Mouse (Mus musculus) myocyte (in vitro differentiated cells): Measurements from ENCODE around the gene Gpm6b.

Experiments used
- MAX ChIP-seq: IDR thresholded peaks from one replicate; pipeline ENCODE4 v1.6.1; 2011; ENCODE audit warnings: low read depth, mild to moderate bottlenecking, control low read depth
- MYOD1 ChIP-seq, 3 experiments: IDR thresholded peaks; one replicate each; pipeline ENCODE4 v1.6.1; 2011; ENCODE audit warnings: control low read depth in 2 of 3, low read depth in 2 of 3, mild to moderate bottlenecking in 2 of 3, moderate library complexity in 1 of 3; ENCODE audit not compliant: insufficient read length in 2 of 3, control insufficient read depth in 1 of 3
- MYOG ChIP-seq, 3 experiments: IDR thresholded peaks; one replicate each; pipeline ENCODE4 v1.6.1; 2011; ENCODE audit warnings: control low read depth in 2 of 3, low read depth in 2 of 3, mild to moderate bottlenecking in 2 of 3; ENCODE audit not compliant: insufficient read length in 2 of 3, control insufficient read depth in 1 of 3, insufficient read depth in 1 of 3
- POLR2A ChIP-seq: IDR thresholded peaks from one replicate; pipeline ENCODE4 v1.6.1; 2011; ENCODE audit warnings: low read depth, mild to moderate bottlenecking, control low read depth, moderate library complexity; ENCODE audit not compliant: insufficient read length
- POLR2AphosphoS2 ChIP-seq: IDR thresholded peaks from one replicate; pipeline ENCODE4 v1.6.1; 2011; ENCODE audit warnings: low read depth, control low read depth; ENCODE audit not compliant: insufficient read length
- REST ChIP-seq: IDR thresholded peaks from one replicate; pipeline ENCODE4 v1.6.1; 2011; ENCODE audit warnings: mild to moderate bottlenecking, control low read depth, moderate library complexity; ENCODE audit not compliant: insufficient read depth, insufficient read length
- TCF12 ChIP-seq: IDR thresholded peaks from one replicate; pipeline ENCODE4 v1.6.1; 2011; ENCODE audit warnings: mild to moderate bottlenecking, control low read depth; ENCODE audit not compliant: poor library complexity, insufficient read depth, severe bottlenecking
- USF1 ChIP-seq: IDR thresholded peaks from one replicate; pipeline ENCODE4 v1.6.1; 2011; ENCODE audit warnings: low read depth, mild to moderate bottlenecking, control low read depth, moderate library complexity

DNA sequence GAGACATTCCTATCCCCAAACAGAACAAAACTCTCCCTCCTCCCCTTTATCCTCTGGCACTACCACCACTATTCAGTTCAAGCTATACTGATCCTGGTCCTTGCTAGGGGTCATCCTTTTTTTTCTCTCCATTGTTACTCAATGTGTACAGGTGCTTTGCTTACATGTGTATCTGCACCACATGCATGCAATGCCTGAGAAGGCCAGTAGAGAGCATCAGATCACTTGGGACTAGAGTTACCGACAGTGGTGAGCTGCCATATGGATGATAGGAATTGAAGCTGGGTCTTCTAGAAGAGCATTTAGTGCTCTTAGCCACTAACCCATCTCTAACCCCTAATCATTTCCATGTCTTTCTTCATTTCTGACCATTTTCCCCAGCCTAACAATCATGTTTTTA, 155.0 kb downstream of the Gpm6b start:
- no peak for TF ChIP-seq TCF12
- no peak for TF ChIP-seq POLR2A
- no peak for TF ChIP-seq MYOD1 (IDR thresholded peaks at IDR 0.05; ENCODE audit: control insufficient read depth in 1 of 3, insufficient read length in 2 of 3, low read depth in 2 of 3)
- TF ChIP-seq POLR2AphosphoS2, result no peak
- TF ChIP-seq USF1, result no peak
- no peak for TF ChIP-seq MAX
- no peak for TF ChIP-seq MYOG (IDR thresholded peaks at IDR 0.05; ENCODE audit: control insufficient read depth in 1 of 3, insufficient read depth in 1 of 3, insufficient read length in 2 of 3, low read depth in 2 of 3)
- no peak for TF ChIP-seq REST
